Mouse (Mus musculus) monocyte, adult 59 days (primary cell): ENCODE measurements around the gene Cybrd1. TPM values are rescaled to one million over a fixed set of nuclear protein-coding genes. Genes with fewer than 3 reads are reported as not detected.

Experiments
- total RNA-seq, 2 experiments: library from RNA; stranded (reverse); gene quantifications; one replicate each; pipeline ENCODE4 v1.2.4; 2023

Cybrd1 gene
- under 1 TPM; 0.09 to 0.26 TPM for total RNA-seq

GRCm38 (mm10) chr2:71117797-71118708 is at the start of gene Cybrd1:
Gene Cybrd1, plus strand, starts transcription at chr2:71117923.

Other genes starting within 250 kb of the Cybrd1 start
- 10 to 100 TPM; 11.2 to 16.4 TPM for gene Dcaf17, start 62.6 kb upstream of the Cybrd1 start, total RNA-seq
- gene Mettl8, start 62.3 kb upstream of the Cybrd1 start, total RNA-seq, result 10 to 100 TPM; 10.4 to 13.5 TPM
- gene Dync1i2, start 93.8 kb downstream of the Cybrd1 start, total RNA-seq, result 10 to 100 TPM; 74.5 to 80.6 TPM
- 10 to 100 TPM; 38.7 to 39.9 TPM for gene Slc25a12, start 249.8 kb downstream of the Cybrd1 start, total RNA-seq